Mouse (Mus musculus) heart, postnatal 0 days (tissue): Measurements from ENCODE around the gene Macf1.

Experiments
- CTCF ChIP-seq: IDR thresholded peaks from 2 replicates; pipeline ENCODE4 v1.5.1; 2016; ENCODE audit warnings: antibody characterized with exemption, control low read depth, low read depth
- EP300 ChIP-seq: IDR thresholded peaks from 2 replicates; pipeline ENCODE4 v1.6.1; 2016; ENCODE audit warnings: antibody characterized with exemption, low read depth

GRCm38 (mm10) chr4:123543691-123544090, 140.5 kb downstream of the Macf1 start:
- no peak for TF ChIP-seq CTCF
- no peak for TF ChIP-seq EP300
